Mouse (Mus musculus): ENCODE data around the gene Zzz3. TPM values are rescaled to one million over a fixed set of nuclear protein-coding genes. Genes with fewer than 3 reads are reported as not detected.

The Zzz3 gene
- polyA plus RNA-seq, 1 experiment from 2014 or later = 29.8 TPM

DNA sequence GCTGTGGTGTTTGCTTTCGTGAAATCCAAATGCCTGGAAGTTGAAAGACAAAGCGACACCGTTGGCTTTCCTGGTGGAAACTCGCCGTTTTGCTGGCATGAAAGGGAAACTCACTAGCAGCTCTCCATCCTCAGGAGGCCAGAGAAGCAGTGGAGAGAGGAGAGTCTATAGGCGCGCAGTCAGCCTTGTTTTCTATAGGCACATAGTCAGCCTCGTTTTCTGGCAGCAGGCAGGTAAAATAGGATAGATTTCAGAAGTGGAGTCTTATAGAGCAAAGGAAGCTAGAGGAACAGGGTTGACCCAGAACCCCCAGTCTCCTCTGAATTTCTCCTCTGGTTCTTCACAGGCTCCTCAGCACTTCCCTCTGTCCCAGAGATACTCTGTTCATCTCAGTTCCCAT, 72.8 kb downstream of the Zzz3 start:
- Histone ChIP-seq H3K9me3 (replicated peaks; ENCODE audit: control insufficient read depth, low read length) (no peaks in the 10 kb centered on the region), H3K36me3 (ENCODE audit: control insufficient read depth, insufficient read depth) (no peaks in the 10 kb centered on the region), H3K4me3 (ENCODE audit: low read length) (no peak overlapping the region), H3K4me1 (ENCODE audit: control insufficient read depth, insufficient read depth, low read length) (peaks cover 26% of the 10 kb centered on the region), H3K27me3 (ENCODE audit: control insufficient read depth, insufficient read depth, low read length) (no peaks in the 10 kb centered on the region), H3K27ac (ENCODE audit: low read length) (no peak overlapping the region), H3K4me2 (ENCODE audit: low read depth, low read length) (no peak overlapping the region), H3K9ac (ENCODE audit: low read length) (no peak overlapping the region)
- no peak for ATAC-seq (replicated peaks; ENCODE audit: extremely low read depth, insufficient read depth, low FRiP score)
- 87% methylated on average over 8 of the region's 8 CpGs for WGBS

DNA sequence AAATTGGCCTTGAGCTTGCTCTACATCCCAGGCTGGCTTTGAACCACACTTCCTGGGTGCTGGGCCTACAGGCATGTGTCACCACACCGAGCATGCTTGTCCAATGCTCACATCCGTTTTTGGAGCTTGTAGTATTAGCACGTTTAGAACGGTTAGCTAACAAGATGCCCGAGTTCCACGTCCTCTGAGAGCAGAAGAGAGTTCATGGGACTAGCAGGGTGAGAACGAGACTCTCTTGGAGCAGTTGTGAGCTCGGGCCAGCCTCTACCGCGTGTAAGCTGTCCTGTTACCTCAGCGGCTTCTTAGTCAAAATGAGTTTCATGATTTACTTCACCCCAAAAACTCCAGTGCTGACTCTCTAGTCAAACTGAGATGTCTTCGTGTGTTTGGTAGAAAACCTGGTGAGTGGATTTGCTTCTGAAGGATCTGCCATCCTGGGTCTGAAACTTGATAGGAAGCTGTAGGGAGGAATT, 73.3 kb downstream of the Zzz3 start:
- H3K4me2 ChIP-seq (ENCODE audit: low read depth, low read length) = no peak overlapping the region
- no peak for ATAC-seq (replicated peaks; ENCODE audit: extremely low read depth, insufficient read depth, low FRiP score)
- no peaks in the 10 kb centered on the region for H3K27me3 ChIP-seq (ENCODE audit: control insufficient read depth, insufficient read depth, low read length)
- no peak overlapping the region for H3K4me3 ChIP-seq (ENCODE audit: low read length)
- H3K9me3 ChIP-seq (replicated peaks; ENCODE audit: control insufficient read depth, low read length) = no peaks in the 10 kb centered on the region
- H3K27ac ChIP-seq (ENCODE audit: low read length) = peak overlapping the region; percentile 61
- no peaks in the 10 kb centered on the region for H3K36me3 ChIP-seq (ENCODE audit: control insufficient read depth, insufficient read depth)
- peaks cover 26% of the 10 kb centered on the region for H3K4me1 ChIP-seq (ENCODE audit: control insufficient read depth, insufficient read depth, low read length)
- no peak overlapping the region for H3K9ac ChIP-seq (ENCODE audit: low read length)
- WGBS = 77% methylated on average over 12 of the region's 12 CpGs

- H3K27ac ChIP-seq (ENCODE audit: low read length) = peak overlapping the region; percentile 61
- H3K4me3 ChIP-seq (ENCODE audit: low read length) = no peak overlapping the region
- H3K9ac ChIP-seq (ENCODE audit: low read length) = no peak overlapping the region
- ATAC-seq (replicated peaks; ENCODE audit: extremely low read depth, insufficient read depth, low FRiP score) = no peak; the same call in 1 of the 2 replicates
- H3K4me1 ChIP-seq (ENCODE audit: control insufficient read depth, insufficient read depth, low read length) = peaks cover 26% of the 10 kb centered on the region
- H3K4me2 ChIP-seq (ENCODE audit: low read depth, low read length) = peak overlapping the region; percentile 39
- no peaks in the 10 kb centered on the region for H3K27me3 ChIP-seq (ENCODE audit: control insufficient read depth, insufficient read depth, low read length)
- 47% methylated on average over 18 of the region's 18 CpGs for WGBS
- no peaks in the 10 kb centered on the region for H3K9me3 ChIP-seq (replicated peaks; ENCODE audit: control insufficient read depth, low read length)
- no peaks in the 10 kb centered on the region for H3K36me3 ChIP-seq (ENCODE audit: control insufficient read depth, insufficient read depth)
Observed at GRCm38 (mm10) chr3:152469423-152470200, 74.3 kb downstream of the Zzz3 start.

GRCm38 (mm10) chr3:152470347-152470746, 75.1 kb downstream of the Zzz3 start:
- Histone ChIP-seq H3K27me3 (ENCODE audit: control insufficient read depth, insufficient read depth, low read length) (no peaks in the 10 kb centered on the region), H3K9ac (ENCODE audit: low read length) (no peak overlapping the region), H3K4me2 (ENCODE audit: low read depth, low read length) (no peak overlapping the region), H3K9me3 (replicated peaks; ENCODE audit: control insufficient read depth, low read length) (no peaks in the 10 kb centered on the region), H3K27ac (ENCODE audit: low read length) (no peak overlapping the region), H3K36me3 (ENCODE audit: control insufficient read depth, insufficient read depth) (no peaks in the 10 kb centered on the region), H3K4me3 (ENCODE audit: low read length) (no peak overlapping the region), H3K4me1 (ENCODE audit: control insufficient read depth, insufficient read depth, low read length) (peaks cover 28% of the 10 kb centered on the region)
- WGBS = 78% methylated on average over 10 of the region's 10 CpGs
- no peak for ATAC-seq (replicated peaks; ENCODE audit: extremely low read depth, insufficient read depth, low FRiP score)

DNA sequence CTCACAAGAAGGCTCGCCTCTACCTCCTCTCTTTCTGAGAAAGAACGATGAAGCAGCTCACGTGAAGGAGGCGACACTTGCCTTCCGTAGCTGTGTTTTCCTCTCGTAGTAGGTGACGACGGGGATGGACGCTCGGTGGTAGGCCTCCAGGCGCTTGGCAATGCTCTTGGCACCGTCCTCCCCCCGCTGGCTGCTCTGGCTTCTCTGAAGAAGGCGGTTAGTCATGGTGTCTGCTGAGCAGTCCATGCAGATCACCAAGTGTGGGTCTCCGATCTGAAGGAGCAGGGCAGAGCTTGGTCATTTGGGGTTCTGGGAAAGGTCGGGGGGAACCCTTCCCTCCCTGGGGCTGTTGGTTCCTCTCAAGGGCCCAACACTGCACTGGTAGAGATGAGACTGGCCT, 77.4 kb downstream of the Zzz3 start:
- Histone ChIP-seq H3K4me3 (ENCODE audit: low read length) (no peak overlapping the region), H3K36me3 (ENCODE audit: control insufficient read depth, insufficient read depth) (no peaks in the 10 kb centered on the region), H3K9ac (ENCODE audit: low read length) (no peak overlapping the region), H3K4me2 (ENCODE audit: low read depth, low read length) (no peak overlapping the region), H3K27ac (ENCODE audit: low read length) (no peak overlapping the region), H3K9me3 (replicated peaks; ENCODE audit: control insufficient read depth, low read length) (no peaks in the 10 kb centered on the region), H3K4me1 (ENCODE audit: control insufficient read depth, insufficient read depth, low read length) (peaks cover 11% of the 10 kb centered on the region), H3K27me3 (ENCODE audit: control insufficient read depth, insufficient read depth, low read length) (no peaks in the 10 kb centered on the region)
- WGBS = 75% methylated on average over 16 of the region's 16 CpGs
- no peak for ATAC-seq (replicated peaks; ENCODE audit: extremely low read depth, insufficient read depth, low FRiP score)

DNA sequence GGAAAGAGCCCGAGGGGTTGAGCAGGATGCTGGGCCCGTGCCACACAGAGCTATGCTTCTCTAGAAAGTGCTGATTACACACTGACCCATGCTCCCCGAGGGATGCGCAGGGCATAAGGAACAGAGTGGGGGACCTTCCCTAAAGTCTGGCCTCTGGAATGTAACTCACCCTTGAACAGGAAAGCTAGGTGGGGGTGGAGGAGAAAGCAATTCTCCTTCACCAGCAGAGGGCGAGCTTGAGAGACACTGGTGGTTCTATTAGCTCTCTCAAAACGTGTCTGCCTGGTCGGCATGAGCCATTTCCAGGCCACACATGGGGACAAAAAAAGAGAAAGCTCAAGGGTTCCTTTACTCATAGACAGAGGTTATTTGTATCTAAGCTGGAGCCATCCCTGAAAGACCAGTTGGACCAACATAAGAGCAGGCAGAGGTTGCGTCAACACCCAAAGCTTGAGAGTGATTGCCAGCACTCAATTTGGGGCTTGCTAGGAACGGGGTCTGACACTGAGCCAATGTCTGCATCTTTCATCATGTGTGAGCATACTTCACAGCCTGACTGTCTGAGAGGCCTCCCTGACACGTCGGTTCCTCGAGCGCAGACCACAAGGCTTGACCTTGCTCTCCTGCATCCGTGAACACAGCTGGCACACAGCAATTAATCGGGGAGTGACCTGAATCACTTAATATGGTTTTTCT, 79.5 kb downstream of the Zzz3 start:
- H3K9me3 ChIP-seq (replicated peaks; ENCODE audit: control insufficient read depth, low read length) = no peaks in the 10 kb centered on the region
- no peak for ATAC-seq (replicated peaks; ENCODE audit: extremely low read depth, insufficient read depth, low FRiP score)
- no peak overlapping the region for H3K27ac ChIP-seq (ENCODE audit: low read length)
- H3K27me3 ChIP-seq (ENCODE audit: control insufficient read depth, insufficient read depth, low read length) = no peaks in the 10 kb centered on the region
- peaks cover 5% of the 10 kb centered on the region for H3K4me1 ChIP-seq (ENCODE audit: control insufficient read depth, insufficient read depth, low read length)
- no peaks in the 10 kb centered on the region for H3K36me3 ChIP-seq (ENCODE audit: control insufficient read depth, insufficient read depth)
- H3K4me3 ChIP-seq (ENCODE audit: low read length) = no peak overlapping the region
- no peak overlapping the region for H3K9ac ChIP-seq (ENCODE audit: low read length)
- no peak overlapping the region for H3K4me2 ChIP-seq (ENCODE audit: low read depth, low read length)
- 41% methylated on average over 15 of the region's 15 CpGs for WGBS

DNA sequence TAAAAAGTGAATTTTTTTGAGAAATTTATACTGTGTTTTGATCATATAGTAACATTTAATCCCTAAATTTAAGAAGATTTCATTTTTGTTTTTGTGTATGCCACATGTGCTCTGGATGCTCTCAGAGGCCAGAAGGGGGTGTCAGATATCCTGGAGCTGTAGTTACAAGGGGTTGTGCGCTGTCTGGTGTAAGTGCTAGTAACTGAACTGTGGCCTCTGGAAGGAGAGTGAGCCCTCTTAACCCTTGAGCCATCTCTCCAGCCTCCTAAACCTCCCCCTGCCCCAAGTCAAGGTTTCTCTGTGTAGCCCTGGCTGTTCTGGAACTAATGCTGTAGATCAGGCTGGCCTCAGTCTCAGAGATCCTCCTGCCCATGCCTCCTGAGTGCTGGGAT, 80.0 kb downstream of the Zzz3 start:
- no peak overlapping the region for H3K9ac ChIP-seq (ENCODE audit: low read length)
- 86% methylated on average over 1 of the region's 1 CpGs for WGBS
- no peaks in the 10 kb centered on the region for H3K36me3 ChIP-seq (ENCODE audit: control insufficient read depth, insufficient read depth)
- H3K4me1 ChIP-seq (ENCODE audit: control insufficient read depth, insufficient read depth, low read length) = peaks cover 5% of the 10 kb centered on the region
- ATAC-seq (replicated peaks; ENCODE audit: extremely low read depth, insufficient read depth, low FRiP score) = no peak
- H3K9me3 ChIP-seq (replicated peaks; ENCODE audit: control insufficient read depth, low read length) = no peaks in the 10 kb centered on the region
- no peak overlapping the region for H3K4me3 ChIP-seq (ENCODE audit: low read length)
- no peaks in the 10 kb centered on the region for H3K27me3 ChIP-seq (ENCODE audit: control insufficient read depth, insufficient read depth, low read length)
- H3K4me2 ChIP-seq (ENCODE audit: low read depth, low read length) = no peak overlapping the region
- H3K27ac ChIP-seq (ENCODE audit: low read length) = no peak overlapping the region

- Histone ChIP-seq H3K9ac (ENCODE audit: low read length) (no peak overlapping the region), H3K36me3 (ENCODE audit: control insufficient read depth, insufficient read depth) (no peaks in the 10 kb centered on the region), H3K4me3 (ENCODE audit: low read length) (no peak overlapping the region), H3K27ac (ENCODE audit: low read length) (no peak overlapping the region), H3K4me2 (ENCODE audit: low read depth, low read length) (no peak overlapping the region), H3K9me3 (replicated peaks; ENCODE audit: control insufficient read depth, low read length) (no peaks in the 10 kb centered on the region), H3K4me1 (ENCODE audit: control insufficient read depth, insufficient read depth, low read length) (peaks cover 5% of the 10 kb centered on the region), H3K27me3 (ENCODE audit: control insufficient read depth, insufficient read depth, low read length) (peaks cover 2% of the 10 kb centered on the region; the same call in 1 of the 2 replicates)
- no peak for ATAC-seq (replicated peaks; ENCODE audit: extremely low read depth, insufficient read depth, low FRiP score)
- 82% methylated on average over 3 of the region's 3 CpGs for WGBS
Observed at GRCm38 (mm10) chr3:152475894-152476293, 80.6 kb downstream of the Zzz3 start.
